Mouse (Mus musculus): Measurements from ENCODE around the gene Frmd5. TPM values are rescaled to one million over a fixed set of nuclear protein-coding genes. Genes with fewer than 3 reads are reported as not detected.

Gene Frmd5
- polyA plus RNA-seq, 1 experiment from 2014 or later = 2.8 TPM

DNA sequence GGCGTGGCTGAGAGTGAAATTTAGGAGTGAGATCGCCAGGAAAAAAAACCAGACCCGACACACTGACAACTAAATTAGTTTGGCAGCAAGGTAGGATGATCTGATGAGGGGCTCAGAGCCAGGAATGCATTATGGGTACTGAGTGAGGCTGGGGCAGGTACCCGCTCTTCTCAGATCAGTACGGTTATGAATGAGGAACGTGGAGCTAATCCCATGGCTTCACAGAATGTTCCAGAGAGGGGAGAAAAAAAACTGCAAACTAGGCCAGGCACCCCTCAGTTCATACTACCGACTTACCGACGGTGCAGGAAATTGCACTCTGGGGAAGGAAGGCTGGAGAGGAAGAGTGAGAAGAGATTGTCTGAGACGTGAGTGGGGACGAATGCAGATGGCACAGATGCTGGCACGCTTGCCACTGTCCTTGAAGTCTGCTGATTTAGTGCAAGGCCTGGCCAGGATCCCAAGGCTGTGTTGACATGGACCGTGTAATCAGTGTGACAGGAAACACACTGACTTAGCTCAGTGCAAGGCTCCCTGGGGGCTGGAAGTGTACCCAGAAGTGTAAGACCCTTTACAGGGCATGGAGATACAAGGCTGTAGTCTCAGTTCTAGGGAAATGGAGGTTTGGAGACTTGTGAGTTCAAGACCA lies 223.3 kb downstream of the Frmd5 start:
- peak; percentile 83 for DNase-seq
- Histone ChIP-seq H3K4me2 (no peak overlapping the region), H3K27ac (ENCODE audit: low read depth) (0 out of 2 replicates have a peak overlapping the region, but pooled peaks have one; percentile 46), H3K4me1 (ENCODE audit: insufficient read depth) (peaks cover 12% of the 10 kb centered on the region; the same call in 1 of the 2 replicates), H3K9me3 (ENCODE audit: low read depth, low read length) (no peaks in the 10 kb centered on the region), H3K27me3 (ENCODE audit: insufficient read depth, low read length) (no peaks in the 10 kb centered on the region), H3K4me3 (ENCODE audit: low read depth, low read length) (no peak overlapping the region), H3K36me3 (ENCODE audit: insufficient read depth) (no peaks in the 10 kb centered on the region), H3K9ac (no peak overlapping the region)
- TF ChIP-seq CTCF (IDR thresholded peaks at IDR 0.05; ENCODE audit: low read depth) = no peak
- peak; percentile 80 for ATAC-seq (ENCODE audit: insufficient read depth)
- WGBS = 46% methylated on average over 13 of the region's 13 CpGs

DNA sequence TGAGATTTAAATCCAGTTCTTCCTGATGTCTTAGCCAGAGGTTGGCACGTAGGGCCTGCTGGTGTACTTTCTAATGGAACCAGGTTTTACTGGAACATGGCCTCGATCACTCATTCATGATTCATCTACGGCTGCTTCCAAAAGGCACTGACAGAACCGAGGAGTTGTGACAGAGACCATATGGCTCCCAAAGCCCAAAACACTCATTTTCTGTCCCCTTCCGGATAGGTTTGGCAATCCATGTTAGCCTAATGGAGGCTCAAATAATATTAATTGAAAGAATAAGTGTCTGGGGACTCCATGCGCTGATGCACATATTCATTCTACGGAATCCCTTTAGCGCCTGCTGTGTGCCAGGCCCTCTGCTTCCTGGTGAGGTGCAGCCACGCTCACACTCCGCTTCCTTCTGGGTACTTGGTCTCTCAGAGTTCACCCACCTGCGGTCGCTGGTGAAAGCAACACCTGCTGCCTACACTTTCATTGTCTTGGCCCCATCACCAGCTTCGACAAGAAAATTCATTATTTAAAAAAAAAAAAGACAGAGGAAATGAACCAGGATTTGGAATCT lies 224.0 kb downstream of the Frmd5 start:
- DNase-seq (no peak), ATAC-seq (ENCODE audit: insufficient read depth) (no peak)
- no peaks in the 10 kb centered on the region for H3K36me3 ChIP-seq (ENCODE audit: insufficient read depth)
- H3K4me3 ChIP-seq (ENCODE audit: low read depth, low read length) = no peak overlapping the region
- no peak overlapping the region for H3K9ac ChIP-seq
- whole genome bisulfite sequencing = 73% methylated on average over 13 of the region's 13 CpGs
- no peaks in the 10 kb centered on the region for H3K9me3 ChIP-seq (ENCODE audit: low read depth, low read length)
- no peak overlapping the region for H3K4me2 ChIP-seq
- no peak for TF ChIP-seq CTCF (IDR thresholded peaks at IDR 0.05; ENCODE audit: low read depth)
- no peak overlapping the region for H3K27ac ChIP-seq (ENCODE audit: low read depth)
- H3K4me1 ChIP-seq (ENCODE audit: insufficient read depth) = peaks cover 8% of the 10 kb centered on the region; the same call in 1 of the 2 replicates
- H3K27me3 ChIP-seq (ENCODE audit: insufficient read depth, low read length) = no peaks in the 10 kb centered on the region

GRCm38 (mm10) chr2:121575741-121576201 lies 231.1 kb downstream of the Frmd5 start:
- TF ChIP-seq CTCF (IDR thresholded peaks at IDR 0.05; ENCODE audit: low read depth) = no peak
- no peaks in the 10 kb centered on the region for H3K9me3 ChIP-seq (ENCODE audit: low read depth, low read length)
- ATAC-seq (ENCODE audit: insufficient read depth) (peak; percentile 45), DNase-seq (peak; percentile 73)
- H3K9ac ChIP-seq = no peak overlapping the region
- H3K4me1 ChIP-seq (ENCODE audit: insufficient read depth) = no peaks in the 10 kb centered on the region
- H3K4me2 ChIP-seq = no peak overlapping the region
- H3K36me3 ChIP-seq (ENCODE audit: insufficient read depth) = no peaks in the 10 kb centered on the region
- H3K27ac ChIP-seq (ENCODE audit: low read depth) = peak overlapping the region; percentile 42
- WGBS = 28% methylated on average over 8 of the region's 8 CpGs
- H3K27me3 ChIP-seq (ENCODE audit: insufficient read depth, low read length) = no peaks in the 10 kb centered on the region
- H3K4me3 ChIP-seq (ENCODE audit: low read depth, low read length) = no peak overlapping the region

GRCm38 (mm10) chr2:121574066-121574630 lies 232.7 kb downstream of the Frmd5 start:
- no peak for TF ChIP-seq CTCF (IDR thresholded peaks at IDR 0.05; ENCODE audit: low read depth)
- no peaks in the 10 kb centered on the region for H3K36me3 ChIP-seq (ENCODE audit: insufficient read depth)
- no peaks in the 10 kb centered on the region for H3K27me3 ChIP-seq (ENCODE audit: insufficient read depth, low read length)
- H3K4me2 ChIP-seq = no peak overlapping the region
- H3K4me3 ChIP-seq (ENCODE audit: low read depth, low read length) = no peak overlapping the region
- H3K9me3 ChIP-seq (ENCODE audit: low read depth, low read length) = no peaks in the 10 kb centered on the region
- H3K4me1 ChIP-seq (ENCODE audit: insufficient read depth) = no peaks in the 10 kb centered on the region
- no peak overlapping the region for H3K9ac ChIP-seq
- WGBS = 57% methylated on average over 9 of the region's 9 CpGs
- ATAC-seq (ENCODE audit: insufficient read depth) = no peak
- no peak overlapping the region for H3K27ac ChIP-seq (ENCODE audit: low read depth)
- peak; percentile 62 for DNase-seq

GRCm38 (mm10) chr2:121571780-121572179 lies 235.1 kb downstream of the Frmd5 start:
- WGBS = 10% methylated on average over 7 of the region's 7 CpGs
- Histone ChIP-seq H3K36me3 (ENCODE audit: insufficient read depth) (no peaks in the 10 kb centered on the region), H3K9ac (no peak overlapping the region), H3K4me1 (ENCODE audit: insufficient read depth) (no peaks in the 10 kb centered on the region), H3K4me3 (ENCODE audit: low read depth, low read length) (no peak overlapping the region), H3K4me2 (no peak overlapping the region), H3K27ac (ENCODE audit: low read depth) (no peak overlapping the region), H3K27me3 (ENCODE audit: insufficient read depth, low read length) (no peaks in the 10 kb centered on the region), H3K9me3 (ENCODE audit: low read depth, low read length) (no peaks in the 10 kb centered on the region)
- DNase-seq = peak; percentile 95
- ATAC-seq (ENCODE audit: insufficient read depth) = peak; percentile 85
- peak; percentile 95 for TF ChIP-seq CTCF (IDR thresholded peaks at IDR 0.05; ENCODE audit: low read depth)

- Histone ChIP-seq H3K9me3 (ENCODE audit: low read depth, low read length) (no peaks in the 10 kb centered on the region), H3K4me2 (no peak overlapping the region), H3K9ac (no peak overlapping the region), H3K27ac (ENCODE audit: low read depth) (no peak overlapping the region), H3K36me3 (ENCODE audit: insufficient read depth) (no peaks in the 10 kb centered on the region), H3K4me3 (ENCODE audit: low read depth, low read length) (no peak overlapping the region), H3K4me1 (ENCODE audit: insufficient read depth) (no peaks in the 10 kb centered on the region), H3K27me3 (ENCODE audit: insufficient read depth, low read length) (no peaks in the 10 kb centered on the region)
- WGBS = 67% methylated on average over 8 of the region's 8 CpGs
- TF ChIP-seq CTCF (IDR thresholded peaks at IDR 0.05; ENCODE audit: low read depth) = no peak
- ATAC-seq (ENCODE audit: insufficient read depth) = no peak
- no peak for DNase-seq
Measured at GRCm38 (mm10) chr2:121570999-121571655, 235.8 kb downstream of the Frmd5 start.

DNA sequence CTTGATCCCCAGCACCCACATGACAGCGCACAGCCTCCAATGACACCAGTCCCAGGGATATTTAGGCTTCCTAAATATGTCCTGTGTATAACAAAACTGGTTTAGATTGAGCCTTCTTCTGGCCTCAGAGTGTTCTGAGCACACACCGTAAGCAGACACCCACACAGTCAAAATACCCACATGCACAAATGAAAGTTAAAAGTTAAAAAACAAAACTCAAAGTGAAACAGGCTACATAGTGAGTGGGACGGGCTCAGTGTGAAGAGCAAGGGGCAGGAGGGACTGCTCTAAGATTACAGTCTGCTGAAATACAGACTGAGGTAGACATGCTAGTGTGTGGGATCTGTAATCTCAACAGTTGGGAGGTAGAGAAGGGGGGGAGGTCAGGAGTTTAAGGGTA lies 236.8 kb downstream of the Frmd5 start:
- H3K36me3 ChIP-seq (ENCODE audit: insufficient read depth) = no peaks in the 10 kb centered on the region
- no peak for TF ChIP-seq CTCF (IDR thresholded peaks at IDR 0.05; ENCODE audit: low read depth)
- no peaks in the 10 kb centered on the region for H3K4me1 ChIP-seq (ENCODE audit: insufficient read depth)
- ATAC-seq (ENCODE audit: insufficient read depth) (no peak), DNase-seq (no peak)
- no peak overlapping the region for H3K27ac ChIP-seq (ENCODE audit: low read depth)
- no peak overlapping the region for H3K9ac ChIP-seq
- WGBS = 86% methylated on average over 3 of the region's 3 CpGs
- no peak overlapping the region for H3K4me3 ChIP-seq (ENCODE audit: low read depth, low read length)
- no peaks in the 10 kb centered on the region for H3K9me3 ChIP-seq (ENCODE audit: low read depth, low read length)
- H3K4me2 ChIP-seq = no peak overlapping the region
- no peaks in the 10 kb centered on the region for H3K27me3 ChIP-seq (ENCODE audit: insufficient read depth, low read length)
